ENCODE assay signal across 41 mouse cellular contexts in the genomic region with DNA sequence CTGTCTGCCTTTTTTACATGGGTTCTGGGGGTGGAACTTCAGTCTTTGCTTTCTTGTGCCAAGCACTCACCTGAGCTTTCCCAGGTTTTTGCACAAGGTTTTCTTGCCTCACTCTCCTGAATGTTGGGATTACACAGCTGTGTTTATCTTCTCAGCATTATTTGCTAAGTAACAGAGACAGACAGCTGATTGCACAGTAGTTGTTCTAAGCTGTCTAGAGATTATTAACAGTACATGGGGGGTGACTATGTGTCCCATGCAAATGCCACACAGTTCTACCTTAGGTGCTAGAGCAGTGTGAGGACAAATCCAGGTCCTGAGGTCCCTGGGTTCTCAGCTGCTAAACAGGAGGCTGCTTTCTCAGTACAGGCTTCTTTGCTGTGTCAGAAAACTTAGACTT. TPM values are rescaled to one million over a fixed set of nuclear protein-coding genes. Genes with fewer than 3 reads are reported as not detected.
"Had no signal": no experiment of that assay in that cellular context is flagged by ENCODE, and none has a peak within 500 bp of the region (broad histone marks: within the 10 kb centered on the region; RNA-seq: fewer than 3 reads in every experiment).

No protein-coding gene starts in this region.

- ATAC-seq: hindbrain, embryonic 16.5 days; hindbrain, postnatal 0 days; inflammation-experienced regulatory T-cells, adult 6 months; intestine, embryonic 15.5 days; intestine, embryonic 16.5 days; intestine, postnatal 0 days had no signal

- H3K4me1 ChIP-seq: heart, embryonic 10.5 days; heart, embryonic 12.5 days; hindbrain, embryonic 10.5 days; intestine, embryonic 15.5 days; kidney, embryonic 15.5 days had no signal

- H3K9ac ChIP-seq: heart, embryonic 12.5 days; heart, embryonic 13.5 days; heart, embryonic 15.5 days; hindbrain, embryonic 12.5 days; hindbrain, embryonic 13.5 days; hindbrain, embryonic 14.5 days; hindbrain, embryonic 15.5 days; intestine, embryonic 15.5 days; kidney, embryonic 15.5 days had no signal

- H3K4me3 ChIP-seq: heart, embryonic 10.5 days; heart, embryonic 12.5 days; heart, embryonic 13.5 days; heart, embryonic 15.5 days; hindbrain, embryonic 10.5 days; hindbrain, embryonic 12.5 days; hindbrain, embryonic 13.5 days; hindbrain, embryonic 15.5 days; intestine, embryonic 15.5 days; kidney, embryonic 15.5 days; layer of hippocampus, adult 2 months had no signal

- H3K27me3 ChIP-seq: heart, embryonic 12.5 days; heart, embryonic 13.5 days; heart, embryonic 15.5 days; hindbrain, embryonic 12.5 days; hindbrain, embryonic 13.5 days; hindbrain, embryonic 15.5 days; intestine, embryonic 15.5 days; kidney, embryonic 15.5 days had no signal

- H3K4me2 ChIP-seq: heart, embryonic 11.5 days; heart, embryonic 12.5 days; heart, embryonic 13.5 days; heart, embryonic 15.5 days; hindbrain, embryonic 12.5 days; hindbrain, embryonic 13.5 days; hindbrain, embryonic 14.5 days; hindbrain, embryonic 15.5 days; intestine, embryonic 15.5 days; kidney, embryonic 15.5 days had no signal

- DNase-seq: heart, postnatal 10 days; heart, postnatal 14 days; heart, postnatal 36 days; heart, postnatal 4 days; kidney, adult 11 months; kidney, adult 18-20 months; kidney, adult 2 months; kidney, adult 8-10 months; kidney, adult 9 months; kidney, postnatal 10 days; kidney, postnatal 14 days; kidney, postnatal 25 days; kidney, postnatal 36 days; kidney, postnatal 4 days; layer of hippocampus, adult 9-11 months; layer of hippocampus, postnatal 36 days had no signal

- H3K9me3 ChIP-seq: heart, embryonic 10.5 days; heart, embryonic 12.5 days; heart, embryonic 13.5 days; heart, embryonic 15.5 days; hindbrain, embryonic 10.5 days; hindbrain, embryonic 12.5 days; hindbrain, embryonic 13.5 days; hindbrain, embryonic 15.5 days; intestine, embryonic 15.5 days; kidney, embryonic 15.5 days had no signal

- H3K27ac ChIP-seq: heart, embryonic 10.5 days; heart, embryonic 13.5 days; heart, embryonic 15.5 days; hindbrain, embryonic 10.5 days; hindbrain, embryonic 12.5 days; hindbrain, embryonic 13.5 days; hindbrain, embryonic 14.5 days; hindbrain, embryonic 15.5 days; hindbrain, postnatal 0 days; intestine, embryonic 15.5 days; kidney, embryonic 15.5 days; kidney, postnatal 0 days; layer of hippocampus, adult 2 months had no signal

RNA-seq across cellular contexts. Expression of gene Hapln4, which starts 33.6 kb away (rescaled TPM):
- polyA plus RNA-seq: heart, embryonic 16.5 days; heart, postnatal 0 days; hindbrain, embryonic 11.5 days; inflammation-experienced regulatory T-cells, adult 6 months; intestine, embryonic 14.5 days; intestine, postnatal 0 days; kidney, embryonic 14.5 days; kidney, embryonic 15.5 days; kidney, embryonic 16.5 days; kidney, postnatal 0 days had no signal
